Mouse (Mus musculus) C2C12 (cell line): ENCODE measurements at regions not wholly inside any gene's neighbourhood (a gene's known extent, or its start where the extent isn't known, plus 50 kb on each side); places are given as distances from the start of the nearest gene placed in this dataset.

Source experiments
- H3K27me3 ChIP-seq: one replicate; pipeline ENCODE4 v1.6.1; 2011; ENCODE audit not compliant: control insufficient read depth, insufficient read depth, insufficient read length
- H3K36me3 ChIP-seq: one replicate; pipeline ENCODE4 v1.6.1; 2011; ENCODE audit not compliant: control insufficient read depth, insufficient read depth
- H3K4me3 ChIP-seq: one replicate; pipeline ENCODE4 v1.5.1; 2011; ENCODE audit warnings: mild to moderate bottlenecking, control low read depth; ENCODE audit not compliant: poor library complexity, insufficient read depth, severe bottlenecking
- H3K79me2 ChIP-seq: one replicate; pipeline ENCODE4 v1.6.1; 2011; ENCODE audit not compliant: control insufficient read depth, insufficient read depth
- H3K79me3 ChIP-seq: one replicate; pipeline ENCODE4 v1.6.1; 2011; ENCODE audit warnings: low read depth, control low read depth
- H3ac ChIP-seq: one replicate; pipeline ENCODE3; 2011; ENCODE audit warnings: low read depth; ENCODE audit not compliant: control insufficient read depth, insufficient read length
- CEBPB ChIP-seq: IDR thresholded peaks from one replicate; pipeline ENCODE4 v1.6.1; 2011; ENCODE audit warnings: low read depth, mild to moderate bottlenecking, control low read depth, moderate library complexity
- CTCF ChIP-seq: IDR thresholded peaks from one replicate; pipeline ENCODE4 v1.5.1; 2011; ENCODE audit not compliant: control insufficient read depth, insufficient read depth, insufficient read length
- FOSL1 ChIP-seq: IDR thresholded peaks from one replicate; pipeline ENCODE4 v1.8.0; 2011; ENCODE audit warnings: mild to moderate bottlenecking, low read length; ENCODE audit not compliant: poor library complexity, insufficient read depth, severe bottlenecking
- MAX ChIP-seq: IDR thresholded peaks from one replicate; pipeline ENCODE4 v1.6.1; 2011; ENCODE audit warnings: mild to moderate bottlenecking, control low read depth
- MYOD1 ChIP-seq: IDR thresholded peaks from one replicate; pipeline ENCODE4 v1.6.1; 2011; ENCODE audit warnings: low read depth; ENCODE audit not compliant: control insufficient read depth, insufficient read length
- MYOG ChIP-seq: IDR thresholded peaks from one replicate; pipeline ENCODE4 v1.6.1; 2011; ENCODE audit not compliant: control insufficient read depth, insufficient read length; ENCODE audit errors: extremely low read depth
- USF1 ChIP-seq: IDR thresholded peaks from one replicate; pipeline ENCODE4 v1.6.1; 2011; ENCODE audit warnings: low read depth, mild to moderate bottlenecking, control low read depth, moderate library complexity

DNA sequence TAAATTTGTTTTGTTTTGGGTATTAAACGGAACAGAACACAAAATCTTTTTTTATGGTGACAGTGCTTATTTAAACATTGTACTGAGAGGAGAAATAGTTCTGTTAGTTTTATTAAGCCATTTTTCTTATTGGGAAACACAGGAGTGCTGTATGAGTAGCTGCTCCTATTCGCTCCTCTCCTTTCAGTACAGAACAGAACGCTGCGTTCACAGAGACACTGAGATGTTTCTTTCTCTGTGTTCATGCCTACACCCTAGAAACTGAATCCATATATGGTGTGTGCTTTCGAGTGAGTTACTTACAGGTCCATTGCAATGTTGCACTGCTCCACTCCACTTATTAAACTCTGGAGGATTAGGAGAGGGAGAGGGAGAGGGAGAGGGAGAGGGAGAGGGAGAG lies 634.9 kb upstream of the Adamts5 start:
- Histone ChIP-seq H3K79me2 (no peaks in the 10 kb centered on the region), H3K27me3 (no peaks in the 10 kb centered on the region), H3K79me3 (no peaks in the 10 kb centered on the region), H3ac (no peak overlapping the region), H3K4me3 (no peak overlapping the region), H3K36me3 (no peaks in the 10 kb centered on the region)
- no peak for TF ChIP-seq MYOD1
- no peak for TF ChIP-seq CTCF
- no peak for TF ChIP-seq FOSL1
- TF ChIP-seq USF1: no peak
- TF ChIP-seq MAX: no peak
- no peak for TF ChIP-seq MYOG

DNA sequence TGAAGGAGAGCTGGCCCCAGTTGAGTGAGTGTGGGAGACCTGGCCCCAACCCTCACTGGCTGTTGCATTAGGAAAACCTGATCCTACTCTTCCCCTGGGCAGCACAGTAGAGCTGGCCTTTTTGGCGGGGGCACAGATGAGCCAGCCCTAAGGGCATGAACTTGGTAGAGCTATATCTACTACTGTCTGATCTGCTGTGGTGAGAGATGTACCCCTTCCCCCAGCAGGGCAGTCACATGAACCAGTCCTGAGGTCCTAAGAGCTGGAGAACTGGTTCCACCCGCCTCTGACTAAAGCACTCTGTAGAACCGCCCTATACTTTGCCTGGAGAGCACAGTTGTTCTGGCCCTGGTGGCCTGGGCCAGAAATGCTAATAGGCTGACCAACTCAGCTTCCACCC lies 622.5 kb upstream of the Adamts5 start:
- H3K36me3 ChIP-seq: no peaks in the 10 kb centered on the region
- H3K27me3 ChIP-seq: no peaks in the 10 kb centered on the region
- no peaks in the 10 kb centered on the region for H3K79me3 ChIP-seq
- H3ac ChIP-seq: no peak overlapping the region
- no peaks in the 10 kb centered on the region for H3K79me2 ChIP-seq
- TF ChIP-seq FOSL1 (no peak), MAX (no peak), USF1 (no peak), MYOD1 (no peak), CEBPB (no peak), CTCF (no peak), MYOG (no peak)
- no peak overlapping the region for H3K4me3 ChIP-seq

DNA sequence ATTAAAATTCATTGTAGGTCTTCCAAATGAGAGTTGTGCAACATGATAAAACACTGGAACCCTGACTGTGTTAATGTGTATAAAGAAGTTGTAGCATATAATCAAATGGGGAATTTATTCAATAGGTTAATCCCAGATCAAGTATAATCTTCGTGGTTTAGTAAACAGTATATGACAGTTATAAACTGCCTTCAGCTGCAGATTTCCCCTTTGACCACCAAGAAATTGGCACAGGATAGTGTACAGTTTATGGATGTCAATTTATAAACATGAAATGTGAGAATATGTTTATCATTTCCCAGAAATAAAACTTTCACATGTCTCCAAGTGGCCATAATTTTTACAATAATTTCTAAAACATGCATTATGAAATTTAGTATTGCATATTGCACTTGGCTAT lies 615.3 kb upstream of the Adamts5 start:
- Histone ChIP-seq H3K79me2 (no peaks in the 10 kb centered on the region), H3K27me3 (no peaks in the 10 kb centered on the region), H3ac (no peak overlapping the region), H3K4me3 (no peak overlapping the region), H3K36me3 (no peaks in the 10 kb centered on the region), H3K79me3 (no peaks in the 10 kb centered on the region)
- TF ChIP-seq MYOG (no peak), CEBPB (no peak), FOSL1 (no peak), CTCF (no peak), MYOD1 (no peak), MAX (no peak), USF1 (no peak)

DNA sequence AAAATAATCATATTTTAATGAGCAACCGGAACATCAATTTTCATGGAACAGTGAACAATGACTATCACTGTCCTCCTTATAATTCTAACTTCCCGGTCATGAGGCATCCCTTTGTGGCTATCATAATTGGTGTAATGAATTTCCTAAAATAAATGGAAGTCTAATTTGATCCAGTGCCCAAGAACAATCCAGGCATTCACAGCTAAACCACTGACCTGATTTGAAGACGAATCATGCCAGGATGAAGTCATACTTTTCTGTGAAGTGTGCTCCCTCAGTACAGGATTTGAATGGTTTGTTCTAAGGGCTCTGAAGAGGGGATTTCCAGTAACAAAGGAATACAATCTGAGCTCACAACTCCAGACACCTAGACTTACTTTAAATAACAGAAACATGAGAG lies 614.5 kb upstream of the Adamts5 start:
- Histone ChIP-seq H3K27me3 (no peaks in the 10 kb centered on the region), H3K79me3 (no peaks in the 10 kb centered on the region), H3K79me2 (no peaks in the 10 kb centered on the region), H3K4me3 (no peak overlapping the region), H3K36me3 (no peaks in the 10 kb centered on the region), H3ac (no peak overlapping the region)
- TF ChIP-seq CEBPB (no peak), MAX (no peak), FOSL1 (no peak), MYOD1 (no peak), USF1 (no peak), CTCF (no peak), MYOG (no peak)

DNA sequence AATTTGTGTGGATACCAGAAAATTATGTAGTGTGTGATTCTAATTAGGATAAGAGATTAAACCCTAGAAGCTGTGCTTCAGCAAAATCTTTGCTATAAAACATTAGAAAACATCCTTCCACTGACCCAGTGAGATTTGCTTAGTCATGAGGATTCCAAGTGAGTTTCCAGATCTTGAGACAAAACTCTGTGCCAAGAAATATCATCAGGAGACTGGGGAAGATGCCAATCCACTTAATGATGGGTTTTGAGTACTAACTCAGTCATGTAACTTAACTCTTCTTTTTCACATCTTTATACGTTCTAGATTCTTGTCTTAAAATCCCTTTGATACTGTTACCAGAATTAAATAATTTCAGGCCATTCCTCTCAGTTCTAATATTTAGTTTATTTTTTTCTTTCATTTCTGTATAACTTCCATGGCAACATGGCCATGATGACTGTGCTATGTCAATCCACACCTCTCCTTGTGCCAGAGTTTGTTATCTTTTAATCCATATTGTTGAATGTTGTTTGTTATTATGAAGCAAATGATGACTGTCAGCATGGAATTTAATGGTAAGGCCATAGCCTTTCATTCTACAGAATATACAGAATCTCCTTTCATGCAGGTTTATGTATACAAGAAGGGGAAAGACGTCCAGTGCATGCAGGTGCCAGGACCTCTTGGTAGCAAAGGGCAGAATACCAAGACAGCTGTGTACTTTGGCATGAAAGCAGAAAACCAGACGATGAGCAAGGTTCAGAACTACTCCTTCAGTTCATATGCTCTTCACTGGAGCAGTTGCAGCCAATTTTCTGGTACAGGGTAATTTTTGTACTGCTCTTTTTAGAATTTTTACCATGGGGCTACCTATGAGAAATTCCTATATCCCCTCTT lies 599.7 kb upstream of the Adamts5 start:
- Histone ChIP-seq H3K36me3 (no peaks in the 10 kb centered on the region), H3K27me3 (no peaks in the 10 kb centered on the region)

DNA sequence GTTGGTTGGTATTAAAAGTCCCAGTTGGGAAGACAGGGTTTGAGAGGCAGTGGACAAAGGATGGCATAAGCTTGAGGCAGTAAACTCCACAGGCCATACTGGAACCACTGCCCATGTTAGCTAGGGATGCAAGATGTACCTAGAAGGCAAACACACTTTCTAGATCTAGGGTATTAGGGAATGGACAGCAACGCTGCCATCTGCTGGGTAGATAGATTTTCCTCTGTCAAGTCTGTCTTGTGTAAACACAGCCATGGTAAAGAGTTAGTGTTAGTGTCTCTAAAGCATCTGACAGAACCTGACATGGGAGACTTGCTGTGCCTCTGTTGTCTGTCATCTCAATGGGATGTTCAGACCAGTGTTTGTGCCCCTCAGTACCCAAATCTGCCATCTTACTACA lies 573.5 kb upstream of the Adamts5 start:
- Histone ChIP-seq H3K27me3 (no peaks in the 10 kb centered on the region), H3K79me3 (no peaks in the 10 kb centered on the region), H3K36me3 (no peaks in the 10 kb centered on the region), H3ac (no peak overlapping the region), H3K4me3 (no peak overlapping the region), H3K79me2 (no peaks in the 10 kb centered on the region)
- no peak for TF ChIP-seq MYOD1
- TF ChIP-seq CTCF: no peak
- no peak for TF ChIP-seq MAX
- TF ChIP-seq MYOG: no peak
- no peak for TF ChIP-seq CEBPB
- TF ChIP-seq USF1: no peak
- TF ChIP-seq FOSL1: no peak

More for the DNA sequence above, 599.7 kb upstream of the Adamts5 start:
- Histone ChIP-seq H3K79me2 (no peaks in the 10 kb centered on the region), H3K4me3 (no peak overlapping the region), H3K79me3 (no peaks in the 10 kb centered on the region), H3ac (no peak overlapping the region)
- TF ChIP-seq CTCF (no peak), CEBPB (no peak), USF1 (no peak), MYOG (no peak), MYOD1 (no peak), MAX (no peak), FOSL1 (no peak)
